Mouse (Mus musculus) MEL (cell line): ENCODE measurements around the gene Myl7. TPM values are rescaled to one million over a fixed set of nuclear protein-coding genes. Genes with fewer than 3 reads are reported as not detected.

Source experiments
- DNase-seq: peaks from one replicate; pipeline ENCODE4 v3.0.0; 2011; ENCODE audit warnings: low read depth, low spot score
- H3K27ac ChIP-seq: 2 replicates; pipeline ENCODE4 v1.5.1; 2012; ENCODE audit warnings: low read depth, mild to moderate bottlenecking, control low read depth, low read length, moderate library complexity; ENCODE audit not compliant: control insufficient read depth
- H3K27me3 ChIP-seq, 2 experiments: fragments of 150-350 bp in 1 of 2; sonication (generic) in 1 of 2; 2 replicates each; pipeline ENCODE4 v1.6.1; 2012; ENCODE audit warnings: low read length in 2 of 2, mild to moderate bottlenecking in 2 of 2, improper control_type of control experiment in 1 of 2, moderate library complexity in 1 of 2; ENCODE audit not compliant: insufficient read depth in 2 of 2, control insufficient read depth in 1 of 2
- H3K36me3 ChIP-seq, 2 experiments: 2 replicates each; pipeline ENCODE4 v1.6.1; 2012 to 2014; ENCODE audit warnings: low read length in 2 of 2, improper control_type of control experiment in 1 of 2, inconsistent platforms in 1 of 2, mild to moderate bottlenecking in 1 of 2; ENCODE audit not compliant: insufficient read depth in 2 of 2, control insufficient read depth in 1 of 2
- H3K4me1 ChIP-seq, 2 experiments: fragments of 150-350 bp in 1 of 2; sonication (generic) in 1 of 2; 2 replicates each; pipeline ENCODE4 v1.6.1; 2012; ENCODE audit warnings: low read length in 2 of 2, improper control_type of control experiment in 1 of 2, mild to moderate bottlenecking in 1 of 2; ENCODE audit not compliant: insufficient read depth in 2 of 2, control insufficient read depth in 1 of 2
- H3K4me3 ChIP-seq, 2 experiments: fragments of 150-350 bp in 1 of 2; sonication (generic) in 1 of 2; 2 replicates each; pipeline ENCODE4 v1.5.1; 2012; ENCODE audit warnings: low read depth in 2 of 2, low read length in 2 of 2, mild to moderate bottlenecking in 2 of 2, moderate library complexity in 2 of 2, control low read depth in 1 of 2, improper control_type of control experiment in 1 of 2; ENCODE audit not compliant: control insufficient read depth in 1 of 2, insufficient read depth in 1 of 2
- H3K79me2 ChIP-seq: 2 replicates; pipeline ENCODE4 v1.6.1; 2012; ENCODE audit warnings: mild to moderate bottlenecking, low read length, moderate library complexity; ENCODE audit not compliant: control insufficient read depth, poor library complexity, insufficient read depth
- H3K9ac ChIP-seq: 2 replicates; pipeline ENCODE4 v1.6.1; 2012; ENCODE audit warnings: low read depth, mild to moderate bottlenecking, control low read depth, low read length, moderate library complexity; ENCODE audit not compliant: control insufficient read depth, poor library complexity, severe bottlenecking
- H3K9me3 ChIP-seq: fragments of 150-350 bp; sonication (generic); replicated peaks from 2 replicates; pipeline ENCODE4 v1.6.1; 2012; ENCODE audit warnings: mild to moderate bottlenecking, low read length, improper control_type of control experiment, moderate library complexity; ENCODE audit not compliant: insufficient read depth
- CHD2 ChIP-seq: IDR thresholded peaks from 2 replicates; pipeline ENCODE4 v1.6.1; 2011; ENCODE audit warnings: low read length, improper control_type of control experiment
- CTCF ChIP-seq, 3 experiments: IDR thresholded peaks in 2 of 3; conservative IDR thresholded peaks in 1 of 3; 2 replicates each; pipeline ENCODE4 v1.5.1; 2011 to 2012; ENCODE audit warnings: low read length in 3 of 3, low read depth in 2 of 3, mild to moderate bottlenecking in 2 of 3, improper control_type of control experiment in 1 of 3, inconsistent platforms in 1 of 3, mixed read lengths in 1 of 3, moderate library complexity in 1 of 3; ENCODE audit not compliant: control insufficient read depth in 1 of 3, insufficient read depth in 1 of 3, poor library complexity in 1 of 3, severe bottlenecking in 1 of 3
- E2F4 ChIP-seq: IDR thresholded peaks from 2 replicates; pipeline ENCODE4 v1.6.1; 2011; ENCODE audit warnings: low read depth, low read length, improper control_type of control experiment, borderline replicate concordance
- EP300 ChIP-seq, 2 experiments: IDR thresholded peaks; 2 replicates each; pipeline ENCODE4 v1.6.1; 2011; ENCODE audit warnings: improper control_type of control experiment in 2 of 2, low read length in 2 of 2, low read depth in 1 of 2, mild to moderate bottlenecking in 1 of 2
- ETS1 ChIP-seq: IDR thresholded peaks from 2 replicates; pipeline ENCODE4 v1.6.1; 2012; ENCODE audit warnings: low read depth, mild to moderate bottlenecking, inconsistent platforms, low read length, improper control_type of control experiment, moderate library complexity
- GATA1 ChIP-seq: IDR thresholded peaks from 2 replicates; pipeline ENCODE4 v1.6.1; 2011; ENCODE audit warnings: low read depth, low read length, improper control_type of control experiment
- KAT2A ChIP-seq: conservative IDR thresholded peaks from 2 replicates; pipeline ENCODE4 v1.6.1; 2012; ENCODE audit warnings: low read depth, low read length, improper control_type of control experiment, inconsistent platforms
- MAFK ChIP-seq: IDR thresholded peaks from 2 replicates; pipeline ENCODE4 v1.6.1; 2011; ENCODE audit warnings: low read depth, mild to moderate bottlenecking, low read length, improper control_type of control experiment, borderline replicate concordance
- MAZ ChIP-seq: IDR thresholded peaks from 2 replicates; pipeline ENCODE4 v1.6.1; 2012; ENCODE audit warnings: low read depth, mild to moderate bottlenecking, inconsistent platforms, low read length, improper control_type of control experiment
- MEF2A ChIP-seq: IDR thresholded peaks from 2 replicates; pipeline ENCODE4 v1.6.1; 2014; ENCODE audit warnings: low read depth, mild to moderate bottlenecking, inconsistent platforms, low read length, improper control_type of control experiment; ENCODE audit not compliant: poor library complexity, insufficient replicate concordance, severe bottlenecking; ENCODE audit errors: extremely low read depth
- MYB ChIP-seq: IDR thresholded peaks from 2 replicates; pipeline ENCODE4 v1.6.1; 2011; ENCODE audit warnings: mild to moderate bottlenecking, low read depth, low read length, improper control_type of control experiment
- POLR2A ChIP-seq, 2 experiments: IDR thresholded peaks; 2 replicates each; pipeline ENCODE4 v1.6.1; 2011 to 2012; ENCODE audit warnings: low read length in 2 of 2, mild to moderate bottlenecking in 2 of 2, control low read depth in 1 of 2, improper control_type of control experiment in 1 of 2, low read depth in 1 of 2, moderate library complexity in 1 of 2; ENCODE audit not compliant: control insufficient read depth in 1 of 2, insufficient read depth in 1 of 2, poor library complexity in 1 of 2
- SMC3 ChIP-seq: IDR thresholded peaks from 2 replicates; pipeline ENCODE4 v1.6.1; 2011; ENCODE audit warnings: low read depth, low read length, improper control_type of control experiment
- TBP ChIP-seq: IDR thresholded peaks from 2 replicates; pipeline ENCODE4 v1.8.0; 2011; ENCODE audit warnings: low read depth, low read length, improper control_type of control experiment
- USF2 ChIP-seq, 2 experiments: IDR thresholded peaks; 2 replicates each; pipeline ENCODE4 v1.6.1; 2011 to 2012; ENCODE audit warnings: improper control_type of control experiment in 2 of 2, low read length in 2 of 2, borderline replicate concordance in 1 of 2, inconsistent platforms in 1 of 2, low read depth in 1 of 2, mild to moderate bottlenecking in 1 of 2; ENCODE audit not compliant: insufficient read depth in 1 of 2
- ZC3H11A ChIP-seq: IDR thresholded peaks from 2 replicates; pipeline ENCODE4 v1.6.1; 2012; ENCODE audit warnings: low read depth, mild to moderate bottlenecking, inconsistent platforms, low read length, improper control_type of control experiment
- ZKSCAN1 ChIP-seq: IDR thresholded peaks from 2 replicates; pipeline ENCODE4 v1.6.1; 2012; ENCODE audit warnings: low read depth, mild to moderate bottlenecking, inconsistent platforms, low read length, improper control_type of control experiment, moderate library complexity
- ZMIZ1 ChIP-seq: IDR thresholded peaks from 2 replicates; pipeline ENCODE4 v1.6.1; 2012; ENCODE audit warnings: low read depth, mild to moderate bottlenecking, inconsistent platforms, low read length, improper control_type of control experiment, moderate library complexity
- polyA plus RNA-seq, 2 experiments: library from polyadenylated mRNA; stranded (reverse) in 1 of 2; unstranded in 1 of 2; fragments of >175 nt in 1 of 2; fragments of >200 nt in 1 of 2; gene quantifications; 2 replicates each; pipeline versions ENCODE4 v1.2.1 to v1.2.4; 2012; ENCODE audit warnings: low replicate concordance in 2 of 2, low read depth in 1 of 2; ENCODE audit not compliant: insufficient read length in 2 of 2, insufficient read depth in 1 of 2, missing spikeins in 1 of 2
- total RNA-seq: library from RNA; depleted of rRNA; stranded (reverse); fragments of 300-350 nt; gene quantifications from 2 replicates; pipeline ENCODE4 v1.2.3, GENCODE M21; 2012

The Myl7 gene
- total and polyA plus RNA-seq, 3 experiments, result not detected

DNA sequence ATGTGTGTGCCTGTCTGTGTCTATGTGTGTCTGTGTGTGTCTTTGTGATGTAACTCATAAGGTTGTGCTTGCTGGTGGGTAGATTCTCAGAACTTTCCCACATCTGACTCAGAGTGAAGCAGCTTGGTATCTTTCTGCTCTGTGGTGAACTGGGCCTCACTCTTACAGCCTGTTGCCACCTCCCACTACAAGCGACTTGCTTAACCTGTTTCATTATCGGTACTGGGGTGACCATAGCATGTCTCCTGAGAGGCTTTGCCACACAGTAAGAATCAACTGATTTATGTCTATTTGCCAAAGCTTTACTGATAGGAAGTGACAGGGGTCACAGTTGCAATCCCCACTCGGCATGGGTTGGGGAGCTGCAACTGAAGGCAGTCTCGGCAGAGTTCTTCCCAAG is 10.1 kb upstream of the Myl7 start:
- no peaks in the 10 kb centered on the region for H3K9me3 ChIP-seq
- H3K9ac ChIP-seq, result no peak overlapping the region
- no peaks in the 10 kb centered on the region for H3K36me3 ChIP-seq
- TF ChIP-seq MAFK, result no peak
- no peak for TF ChIP-seq GATA1
- TF ChIP-seq ETS1, result no peak
- no peak for TF ChIP-seq E2F4
- TF ChIP-seq ZMIZ1, result no peak
- no peak for TF ChIP-seq USF2 (IDR thresholded peaks at IDR 0.05; ENCODE audit: borderline replicate concordance in 1 of 2, insufficient read depth in 1 of 2, low read depth in 1 of 2, low read length in 2 of 2)
- no peak for TF ChIP-seq SMC3
- TF ChIP-seq ZC3H11A, result no peak
- no peak for TF ChIP-seq MEF2A
- no peak for TF ChIP-seq EP300 (IDR thresholded peaks at IDR 0.05; ENCODE audit: low read depth in 1 of 2, low read length in 2 of 2)
- no peak for TF ChIP-seq MYB
- no peak for TF ChIP-seq ZKSCAN1
- no peak for TF ChIP-seq KAT2A
- TF ChIP-seq, all 39 proteins: peak for 0
- Histone ChIP-seq H3K79me2 (no peaks in the 10 kb centered on the region), H3K4me3 (no peak overlapping the region), H3K27ac (no peak overlapping the region), H3K27me3 (no peaks in the 10 kb centered on the region; a peak in 1 of 4 replicates), H3K4me1 (0 out of 4 replicates have a peak, but pooled peaks cover 0 to 2% of the 10 kb centered on the region in 2 experiments)
- no peak for DNase-seq

DNA sequence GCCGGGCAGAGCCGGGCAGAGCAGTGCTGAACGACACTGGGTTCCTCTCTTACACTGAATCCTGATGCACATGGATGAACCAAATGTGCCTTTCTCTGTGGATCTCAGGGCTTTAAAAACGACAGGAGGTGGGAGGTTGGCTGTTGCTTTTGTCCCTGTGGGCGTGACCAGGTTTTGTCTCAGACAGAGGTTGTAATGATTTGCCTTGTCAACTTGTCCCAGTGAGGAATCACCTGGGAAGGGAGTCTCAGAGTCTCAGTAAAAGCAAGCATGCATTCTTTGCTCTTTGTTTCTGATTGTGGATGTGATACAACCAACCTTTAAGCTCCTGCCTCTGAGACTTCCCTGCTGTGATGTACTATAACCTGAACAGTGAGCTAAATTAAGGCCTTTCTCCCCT is 8.5 kb upstream of the Myl7 start:
- Histone ChIP-seq H3K27me3 (peaks cover 0 to 3% of the 10 kb centered on the region in 2 experiments; a peak in 3 of 4 replicates), H3K4me3 (no peak overlapping the region), H3K79me2 (no peaks in the 10 kb centered on the region), H3K9ac (no peak overlapping the region), H3K4me1 (0 out of 4 replicates have a peak, but pooled peaks cover 0 to 2% of the 10 kb centered on the region in 2 experiments), H3K9me3 (no peaks in the 10 kb centered on the region), H3K36me3 (no peaks in the 10 kb centered on the region), H3K27ac (no peak overlapping the region)
- DNase-seq, result no peak
- TF ChIP-seq SMC3, result no peak
- no peak for TF ChIP-seq CHD2
- no peak for TF ChIP-seq MYB
- TF ChIP-seq MAZ, result no peak
- no peak for TF ChIP-seq CTCF (IDR thresholded peaks at IDR 0.05 in 2 of 3, conservative IDR thresholded peaks at IDR 0.05 in 1 of 3; ENCODE audit: control insufficient read depth in 1 of 3, insufficient read depth in 1 of 3, low read depth in 2 of 3, low read length in 3 of 3, poor library complexity in 1 of 3, severe bottlenecking in 1 of 3)
- TF ChIP-seq POLR2A (IDR thresholded peaks at IDR 0.05; ENCODE audit: control insufficient read depth in 1 of 2, insufficient read depth in 1 of 2, low read depth in 1 of 2, low read length in 2 of 2, poor library complexity in 1 of 2), result no peak
- no peak for TF ChIP-seq TBP
- TF ChIP-seq, all 39 proteins: peak for 0
